Mouse (Mus musculus) heart, postnatal 0 days (tissue): ENCODE measurements around the gene Sertad3.

Source experiments
- CTCF ChIP-seq: IDR thresholded peaks from 2 replicates; pipeline ENCODE4 v1.5.1; 2016; ENCODE audit warnings: antibody characterized with exemption, control low read depth, low read depth
- EP300 ChIP-seq: IDR thresholded peaks from 2 replicates; pipeline ENCODE4 v1.6.1; 2016; ENCODE audit warnings: antibody characterized with exemption, low read depth

DNA sequence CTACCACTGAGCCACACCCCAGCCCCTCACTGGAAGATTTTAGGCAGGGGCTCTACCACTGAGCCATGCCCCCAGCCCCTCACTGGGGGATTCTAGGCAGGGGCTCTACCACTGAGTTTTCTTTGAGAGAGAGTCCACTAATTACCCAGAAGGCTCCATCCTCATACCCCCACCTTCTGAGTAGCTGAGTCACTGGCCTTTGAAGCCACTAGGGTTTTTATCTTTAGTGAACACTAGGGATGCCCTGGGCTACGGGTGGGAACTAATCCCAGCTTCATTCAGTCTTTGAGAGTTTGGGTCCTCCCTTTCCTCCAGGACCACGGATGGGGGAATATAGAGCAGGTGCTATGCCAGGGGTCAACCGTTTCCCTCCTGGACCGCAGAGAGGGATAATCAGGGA, 15.0 kb upstream of the Sertad3 start:
- no peak for TF ChIP-seq CTCF
- TF ChIP-seq EP300 = no peak
